Mouse (Mus musculus) bone marrow macrophage, adult 2 months (primary cell): Measurements from ENCODE around the gene Arhgap30.

Source experiments
- CTCF ChIP-seq: IDR thresholded peaks from 2 replicates; pipeline ENCODE4 v1.5.1; 2012; ENCODE audit warnings: low read depth, mild to moderate bottlenecking, low read length, moderate library complexity
- POLR2A ChIP-seq: IDR thresholded peaks from 2 replicates; pipeline ENCODE4 v1.6.1; 2012; ENCODE audit warnings: mild to moderate bottlenecking, low read depth, low read length, borderline replicate concordance

- TF ChIP-seq CTCF (no peak), POLR2A (no peak)
Measured at GRCm38 (mm10) chr1:171356814-171357213, 31.9 kb upstream of the Arhgap30 start.
